Mouse (Mus musculus) CD4-positive, CD25-positive, alpha-beta regulatory T cell, adult 2 months (primary cell): ENCODE data around the gene Hmga1.
A peak's percentile ranks its signal among the peaks of the same experiment; 100 is the strongest.

Source experiments
- DNase-seq: peaks from one replicate; pipeline ENCODE4 v3.0.0-alpha.2; 2012; ENCODE audit warnings: low read depth, low spot score

The Hmga1 gene

GRCm38 (mm10) chr17:27588231-27588630, 31.9 kb downstream of the Hmga1 start:
- no peak for DNase-seq

GRCm38 (mm10) chr17:27591826-27592564, 35.7 kb downstream of the Hmga1 start:
- peak; percentile 67 for DNase-seq

GRCm38 (mm10) chr17:27592565-27592910, 36.2 kb downstream of the Hmga1 start:
- no peak for DNase-seq

DNA sequence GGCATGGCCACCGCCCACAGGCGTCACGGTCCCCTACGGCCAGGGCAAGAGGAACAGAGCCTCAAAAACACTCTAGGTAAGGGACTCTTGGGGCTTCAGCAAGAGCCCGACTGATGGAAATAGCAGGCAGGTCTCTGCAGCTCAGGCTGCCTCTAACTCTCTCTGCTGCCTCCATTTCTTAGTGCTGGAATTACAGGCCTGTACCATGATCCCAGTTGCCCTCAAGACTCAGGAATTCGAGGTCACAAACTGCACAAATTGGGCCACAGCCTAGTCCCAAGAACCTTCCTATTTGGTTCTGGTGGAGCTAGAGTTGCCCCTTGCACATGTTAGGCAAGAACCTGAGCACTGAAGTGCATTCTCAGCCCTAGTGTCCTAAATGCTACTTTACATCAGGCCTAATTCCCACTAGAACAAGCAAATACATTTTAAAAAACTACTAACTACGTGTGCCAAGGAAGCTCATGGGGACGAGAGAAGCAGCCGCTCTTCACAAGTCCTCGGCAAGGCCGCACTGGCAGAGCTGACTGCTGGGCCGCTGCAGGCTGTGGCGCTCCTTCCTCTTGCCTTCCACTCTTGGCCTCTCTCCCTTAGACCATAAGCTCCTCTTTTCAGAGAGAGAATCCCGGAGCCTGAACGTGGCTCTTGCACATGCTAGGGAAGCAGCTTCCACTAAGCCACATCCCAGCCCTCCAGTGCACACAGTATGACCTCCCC, 39.5 kb downstream of the Hmga1 start:
- DNase-seq = no peak

DNA sequence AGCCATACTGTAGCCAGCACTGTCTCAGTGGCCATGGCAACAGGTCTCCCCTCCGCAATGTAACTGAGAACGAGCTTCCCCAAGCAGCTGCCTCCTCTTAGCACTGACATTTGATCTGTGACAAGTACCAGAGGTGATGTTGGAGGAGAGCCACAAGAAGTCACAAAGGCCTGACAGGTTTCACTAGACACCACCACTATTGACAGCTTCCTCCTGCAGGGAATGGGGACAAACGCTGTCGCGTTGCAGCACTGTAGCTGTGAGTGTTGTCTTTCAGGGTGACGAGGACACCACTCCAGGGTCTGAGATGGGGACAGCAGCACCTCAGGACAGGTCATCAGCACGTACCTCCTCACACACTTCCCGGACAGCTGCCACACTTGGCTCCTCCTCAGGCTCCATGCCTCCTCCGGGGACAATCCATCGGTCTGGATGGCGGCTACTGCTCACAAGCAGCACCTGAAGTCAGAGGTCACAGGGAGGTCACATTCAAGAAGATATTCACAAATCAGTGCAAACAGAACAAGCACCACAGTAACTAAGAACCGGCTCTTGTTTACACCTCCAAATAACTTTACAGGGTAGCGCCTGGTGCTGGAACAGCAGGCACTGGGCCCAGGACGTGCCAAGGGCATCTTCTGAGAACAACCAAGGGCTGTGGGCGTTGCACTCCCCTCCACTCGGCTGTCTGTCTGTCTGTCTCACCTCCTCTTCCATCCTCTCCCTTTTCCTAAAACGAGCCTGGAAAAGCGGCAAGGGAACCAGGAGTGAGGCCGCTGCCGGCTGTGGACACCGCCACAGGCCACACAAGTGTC, 40.3 kb downstream of the Hmga1 start:
- no peak for DNase-seq

DNA sequence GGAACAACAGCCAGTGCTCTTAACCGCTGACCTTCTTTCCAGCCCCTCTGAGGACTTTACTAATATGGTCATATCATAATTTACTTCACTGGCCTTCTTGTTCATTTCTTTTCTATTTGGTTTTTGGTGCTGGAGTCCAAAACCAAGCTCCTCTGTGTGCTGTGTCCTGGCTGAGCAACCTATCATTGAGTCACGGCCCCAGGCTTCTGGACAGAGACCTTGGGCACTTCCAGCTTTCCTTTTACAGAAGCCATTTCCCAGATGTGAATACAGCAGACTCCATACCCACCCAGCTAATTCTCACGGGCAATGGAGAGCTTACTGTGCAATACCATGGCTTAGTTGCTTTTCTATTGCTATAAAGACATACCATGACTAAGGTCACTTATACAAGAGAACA, 44.0 kb downstream of the Hmga1 start:
- DNase-seq = no peak

- no peak for DNase-seq
These were observed 44.6 kb downstream of the Hmga1 start for GRCm38 (mm10) chr17:27600869-27601268.

GRCm38 (mm10) chr17:27603036-27603435, 46.7 kb downstream of the Hmga1 start:
- no peak for DNase-seq

DNA sequence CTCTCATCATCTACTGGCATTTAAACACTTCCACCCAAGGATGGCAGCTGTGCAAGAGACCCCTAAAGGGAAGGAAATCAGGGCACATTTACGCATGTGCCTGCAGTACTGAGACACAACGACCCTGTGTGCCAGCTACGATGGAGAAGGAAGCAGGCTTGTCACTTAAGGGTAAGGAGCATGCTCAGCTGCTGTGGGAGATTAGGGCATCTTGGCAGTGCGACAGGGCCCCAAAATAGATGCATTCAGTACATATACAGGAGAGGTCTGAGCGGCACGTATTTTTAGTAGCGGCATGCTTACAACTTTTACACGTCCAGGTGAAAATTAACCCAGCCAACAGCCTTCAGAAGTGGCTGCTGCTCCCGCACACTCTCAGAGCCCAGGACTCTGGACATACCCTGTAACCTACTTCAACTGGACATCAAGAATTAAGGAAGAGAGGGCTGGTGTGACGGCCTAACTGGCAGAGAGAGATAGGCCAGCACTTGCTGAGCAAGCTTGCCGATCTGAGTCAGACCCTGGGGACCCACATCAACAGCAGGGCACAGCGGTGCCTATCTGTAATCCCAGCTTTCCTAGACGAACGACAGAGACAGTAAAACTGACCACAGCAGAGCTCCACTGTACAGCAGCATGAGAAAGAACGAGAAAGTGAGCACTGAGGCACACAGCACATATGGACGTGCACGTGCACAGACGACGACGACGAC, 47.4 kb downstream of the Hmga1 start:
- no peak for DNase-seq

GRCm38 (mm10) chr17:27609576-27609975, 53.3 kb downstream of the Hmga1 start:
- DNase-seq = no peak

DNA sequence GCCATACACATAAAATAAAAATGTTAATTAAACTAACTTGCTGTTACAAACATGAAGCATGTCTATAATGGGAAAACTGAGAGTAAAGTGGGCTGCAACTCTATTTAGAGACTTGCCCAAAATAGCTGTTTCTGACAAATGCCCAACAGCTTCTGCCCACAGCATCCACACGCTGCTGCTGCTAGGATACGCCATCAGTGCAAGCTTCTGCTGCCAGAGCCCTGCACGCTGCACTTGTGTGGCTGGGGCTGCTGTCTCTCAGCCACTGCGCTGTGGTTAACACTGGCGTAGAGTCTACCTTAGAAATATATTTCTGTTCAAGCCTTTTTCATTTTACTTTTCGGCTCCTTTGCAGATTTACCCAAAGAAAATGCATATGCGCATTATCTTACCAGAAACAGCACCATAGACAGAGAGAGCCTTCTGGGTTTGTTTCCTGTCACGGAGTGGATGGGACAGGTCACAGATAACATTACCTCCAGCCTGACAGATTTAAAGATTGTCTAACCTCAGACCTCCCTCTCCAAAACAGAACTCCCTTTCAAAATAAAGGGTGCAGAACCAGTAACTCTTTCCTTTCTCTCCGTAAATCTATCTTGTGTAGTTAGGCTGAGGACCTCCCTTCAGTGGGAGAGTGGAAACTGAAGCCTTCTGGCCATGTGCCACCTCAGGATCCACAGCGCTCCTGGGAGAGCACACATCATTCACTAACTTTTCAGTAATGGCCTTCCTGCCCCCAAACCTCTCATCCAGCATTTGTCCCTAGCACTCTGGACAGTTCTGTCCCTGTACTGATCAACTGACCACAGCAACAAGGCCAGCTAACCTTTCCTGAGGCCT, 54.6 kb downstream of the Hmga1 start:
- no peak for DNase-seq

GRCm38 (mm10) chr17:27611519-27611884, 55.2 kb downstream of the Hmga1 start:
- DNase-seq = no peak

DNA sequence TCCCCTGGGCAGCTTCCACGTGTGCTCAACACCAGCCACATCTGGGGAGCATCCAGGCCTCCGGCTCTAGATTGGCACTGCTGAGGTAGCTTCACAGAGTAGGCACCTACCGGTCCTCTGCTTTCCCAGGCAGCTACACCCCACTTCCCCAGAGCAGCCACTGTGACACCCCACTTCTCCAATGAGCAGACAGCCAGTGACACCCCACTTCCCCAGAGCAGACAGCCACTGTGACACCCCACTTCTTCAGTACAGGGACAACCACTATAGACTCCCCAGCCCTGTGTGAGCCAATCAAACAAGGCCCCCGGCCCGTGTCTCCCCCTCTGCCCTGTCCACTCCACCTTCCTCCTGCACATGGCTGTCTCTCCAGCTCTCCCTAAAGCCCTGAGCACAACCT, 55.7 kb downstream of the Hmga1 start:
- DNase-seq = no peak

DNA sequence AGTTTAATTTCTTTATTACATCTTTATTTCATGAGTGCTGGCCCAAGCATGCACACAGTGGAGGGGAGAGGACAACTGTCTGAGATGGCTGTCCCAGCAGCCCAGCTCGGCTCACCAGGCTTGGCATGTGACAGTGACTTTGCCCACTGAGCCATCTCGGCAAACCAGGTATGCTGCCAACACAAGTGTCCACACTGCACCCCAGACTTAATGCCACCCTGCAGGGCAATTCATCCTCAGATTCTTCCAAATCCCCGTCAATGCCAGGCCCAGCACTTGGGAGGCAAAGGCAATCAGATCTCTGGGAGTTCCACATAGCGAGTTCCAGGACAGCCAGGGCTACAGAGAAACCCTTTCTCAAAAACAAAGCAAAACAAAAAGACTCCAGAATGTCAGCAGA, 56.7 kb downstream of the Hmga1 start:
- DNase-seq = no peak
